Mouse (Mus musculus) MEL (cell line): Measurements from ENCODE around the gene Tmem108. TPM values are rescaled to one million over a fixed set of nuclear protein-coding genes. Genes with fewer than 3 reads are reported as not detected.

Experiments used
- DNase-seq: peaks from one replicate; pipeline ENCODE4 v3.0.0; 2011; ENCODE audit warnings: low read depth, low spot score
- H3K27ac ChIP-seq: 2 replicates; pipeline ENCODE4 v1.5.1; 2012; ENCODE audit warnings: low read depth, mild to moderate bottlenecking, control low read depth, low read length, moderate library complexity; ENCODE audit not compliant: control insufficient read depth
- H3K27me3 ChIP-seq, 2 experiments: fragments of 150-350 bp in 1 of 2; sonication (generic) in 1 of 2; 2 replicates each; pipeline ENCODE4 v1.6.1; 2012; ENCODE audit warnings: low read length in 2 of 2, mild to moderate bottlenecking in 2 of 2, improper control_type of control experiment in 1 of 2, moderate library complexity in 1 of 2; ENCODE audit not compliant: insufficient read depth in 2 of 2, control insufficient read depth in 1 of 2
- H3K36me3 ChIP-seq, 2 experiments: 2 replicates each; pipeline ENCODE4 v1.6.1; 2012 to 2014; ENCODE audit warnings: low read length in 2 of 2, improper control_type of control experiment in 1 of 2, inconsistent platforms in 1 of 2, mild to moderate bottlenecking in 1 of 2; ENCODE audit not compliant: insufficient read depth in 2 of 2, control insufficient read depth in 1 of 2
- H3K4me1 ChIP-seq, 2 experiments: fragments of 150-350 bp in 1 of 2; sonication (generic) in 1 of 2; 2 replicates each; pipeline ENCODE4 v1.6.1; 2012; ENCODE audit warnings: low read length in 2 of 2, improper control_type of control experiment in 1 of 2, mild to moderate bottlenecking in 1 of 2; ENCODE audit not compliant: insufficient read depth in 2 of 2, control insufficient read depth in 1 of 2
- H3K4me3 ChIP-seq, 2 experiments: fragments of 150-350 bp in 1 of 2; sonication (generic) in 1 of 2; 2 replicates each; pipeline ENCODE4 v1.5.1; 2012; ENCODE audit warnings: low read depth in 2 of 2, low read length in 2 of 2, mild to moderate bottlenecking in 2 of 2, moderate library complexity in 2 of 2, control low read depth in 1 of 2, improper control_type of control experiment in 1 of 2; ENCODE audit not compliant: control insufficient read depth in 1 of 2, insufficient read depth in 1 of 2
- H3K79me2 ChIP-seq: 2 replicates; pipeline ENCODE4 v1.6.1; 2012; ENCODE audit warnings: mild to moderate bottlenecking, low read length, moderate library complexity; ENCODE audit not compliant: control insufficient read depth, poor library complexity, insufficient read depth
- H3K9ac ChIP-seq: 2 replicates; pipeline ENCODE4 v1.6.1; 2012; ENCODE audit warnings: low read depth, mild to moderate bottlenecking, control low read depth, low read length, moderate library complexity; ENCODE audit not compliant: control insufficient read depth, poor library complexity, severe bottlenecking
- H3K9me3 ChIP-seq: fragments of 150-350 bp; sonication (generic); replicated peaks from 2 replicates; pipeline ENCODE4 v1.6.1; 2012; ENCODE audit warnings: mild to moderate bottlenecking, low read length, improper control_type of control experiment, moderate library complexity; ENCODE audit not compliant: insufficient read depth
- BHLHE40 ChIP-seq: IDR thresholded peaks from 2 replicates; pipeline ENCODE4 v1.6.1; 2012; ENCODE audit warnings: low read depth, mild to moderate bottlenecking, inconsistent platforms, low read length, improper control_type of control experiment, borderline replicate concordance
- CHD1 ChIP-seq: IDR thresholded peaks from 2 replicates; pipeline ENCODE4 v1.6.1; 2012; ENCODE audit warnings: low read depth, mild to moderate bottlenecking, inconsistent platforms, low read length, improper control_type of control experiment
- CTCF ChIP-seq, 3 experiments: IDR thresholded peaks in 2 of 3; conservative IDR thresholded peaks in 1 of 3; 2 replicates each; pipeline ENCODE4 v1.5.1; 2011 to 2012; ENCODE audit warnings: low read length in 3 of 3, low read depth in 2 of 3, mild to moderate bottlenecking in 2 of 3, improper control_type of control experiment in 1 of 3, inconsistent platforms in 1 of 3, mixed read lengths in 1 of 3, moderate library complexity in 1 of 3; ENCODE audit not compliant: control insufficient read depth in 1 of 3, insufficient read depth in 1 of 3, poor library complexity in 1 of 3, severe bottlenecking in 1 of 3
- E2F4 ChIP-seq: IDR thresholded peaks from 2 replicates; pipeline ENCODE4 v1.6.1; 2011; ENCODE audit warnings: low read depth, low read length, improper control_type of control experiment, borderline replicate concordance
- EP300 ChIP-seq, 2 experiments: IDR thresholded peaks; 2 replicates each; pipeline ENCODE4 v1.6.1; 2011; ENCODE audit warnings: improper control_type of control experiment in 2 of 2, low read length in 2 of 2, low read depth in 1 of 2, mild to moderate bottlenecking in 1 of 2
- ETS1 ChIP-seq: IDR thresholded peaks from 2 replicates; pipeline ENCODE4 v1.6.1; 2012; ENCODE audit warnings: low read depth, mild to moderate bottlenecking, inconsistent platforms, low read length, improper control_type of control experiment, moderate library complexity
- KAT2A ChIP-seq: conservative IDR thresholded peaks from 2 replicates; pipeline ENCODE4 v1.6.1; 2012; ENCODE audit warnings: low read depth, low read length, improper control_type of control experiment, inconsistent platforms
- MAFK ChIP-seq: IDR thresholded peaks from 2 replicates; pipeline ENCODE4 v1.6.1; 2011; ENCODE audit warnings: low read depth, mild to moderate bottlenecking, low read length, improper control_type of control experiment, borderline replicate concordance
- MEF2A ChIP-seq: IDR thresholded peaks from 2 replicates; pipeline ENCODE4 v1.6.1; 2014; ENCODE audit warnings: low read depth, mild to moderate bottlenecking, inconsistent platforms, low read length, improper control_type of control experiment; ENCODE audit not compliant: poor library complexity, insufficient replicate concordance, severe bottlenecking; ENCODE audit errors: extremely low read depth
- NELFE ChIP-seq: IDR thresholded peaks from 2 replicates; pipeline ENCODE4 v1.6.1; 2011; ENCODE audit warnings: low read depth, low read length, improper control_type of control experiment
- NRF1 ChIP-seq: IDR thresholded peaks from 2 replicates; pipeline ENCODE4 v1.6.1; 2014; ENCODE audit warnings: low read depth, mild to moderate bottlenecking, inconsistent platforms, low read length, improper control_type of control experiment, moderate library complexity; ENCODE audit not compliant: poor library complexity, insufficient read depth, severe bottlenecking
- POLR2A ChIP-seq, 2 experiments: IDR thresholded peaks; 2 replicates each; pipeline ENCODE4 v1.6.1; 2011 to 2012; ENCODE audit warnings: low read length in 2 of 2, mild to moderate bottlenecking in 2 of 2, control low read depth in 1 of 2, improper control_type of control experiment in 1 of 2, low read depth in 1 of 2, moderate library complexity in 1 of 2; ENCODE audit not compliant: control insufficient read depth in 1 of 2, insufficient read depth in 1 of 2, poor library complexity in 1 of 2
- POLR2AphosphoS2 ChIP-seq: IDR thresholded peaks from 2 replicates; pipeline ENCODE4 v1.6.1; 2011; ENCODE audit warnings: low read length, improper control_type of control experiment
- RCOR1 ChIP-seq: IDR thresholded peaks from 2 replicates; pipeline ENCODE4 v1.6.1; 2012; ENCODE audit warnings: low read depth, mild to moderate bottlenecking, inconsistent platforms, low read length, improper control_type of control experiment
- TAL1 ChIP-seq: IDR thresholded peaks from 2 replicates; pipeline ENCODE4 v1.6.1; 2012; ENCODE audit warnings: mild to moderate bottlenecking, inconsistent platforms, low read length, moderate library complexity, mixed read lengths
- USF2 ChIP-seq, 2 experiments: IDR thresholded peaks; 2 replicates each; pipeline ENCODE4 v1.6.1; 2011 to 2012; ENCODE audit warnings: improper control_type of control experiment in 2 of 2, low read length in 2 of 2, borderline replicate concordance in 1 of 2, inconsistent platforms in 1 of 2, low read depth in 1 of 2, mild to moderate bottlenecking in 1 of 2; ENCODE audit not compliant: insufficient read depth in 1 of 2
- polyA plus RNA-seq, 2 experiments: library from polyadenylated mRNA; stranded (reverse) in 1 of 2; unstranded in 1 of 2; fragments of >175 nt in 1 of 2; fragments of >200 nt in 1 of 2; gene quantifications; 2 replicates each; pipeline versions ENCODE4 v1.2.1 to v1.2.4; 2012; ENCODE audit warnings: low replicate concordance in 2 of 2, low read depth in 1 of 2; ENCODE audit not compliant: insufficient read length in 2 of 2, insufficient read depth in 1 of 2, missing spikeins in 1 of 2
- total RNA-seq: library from RNA; depleted of rRNA; stranded (reverse); fragments of 300-350 nt; gene quantifications from 2 replicates; pipeline ENCODE4 v1.2.3, GENCODE M21; 2012

The Tmem108 gene
- total and polyA plus RNA-seq, 3 experiments, result not detected

GRCm38 (mm10) chr9:103725497-103725896 lies 36.1 kb downstream of the Tmem108 start:
- Histone ChIP-seq H3K4me3 (no peak overlapping the region), H3K27me3 (no peaks in the 10 kb centered on the region)
- TF ChIP-seq E2F4 (no peak), RCOR1 (no peak), CTCF (IDR thresholded peaks at IDR 0.05 in 2 of 3, conservative IDR thresholded peaks at IDR 0.05 in 1 of 3; ENCODE audit: control insufficient read depth in 1 of 3, insufficient read depth in 1 of 3, low read depth in 2 of 3, low read length in 3 of 3, poor library complexity in 1 of 3, severe bottlenecking in 1 of 3) (no peak)

GRCm38 (mm10) chr9:103721486-103721885 lies 40.2 kb downstream of the Tmem108 start:
- Histone ChIP-seq H3K27ac (no peak overlapping the region), H3K9me3 (no peaks in the 10 kb centered on the region), H3K27me3 (no peaks in the 10 kb centered on the region), H3K36me3 (no peaks in the 10 kb centered on the region), H3K4me3 (no peak overlapping the region), H3K9ac (no peak overlapping the region), H3K79me2 (no peaks in the 10 kb centered on the region), H3K4me1 (no peaks in the 10 kb centered on the region)
- no peak for DNase-seq
- no peak for TF ChIP-seq TAL1

More at GRCm38 (mm10) chr9:103725497-103725896, 36.1 kb downstream of the Tmem108 start:
- H3K79me2 ChIP-seq, result no peaks in the 10 kb centered on the region
- no peaks in the 10 kb centered on the region for H3K36me3 ChIP-seq
- no peak overlapping the region for H3K27ac ChIP-seq
- H3K9me3 ChIP-seq, result no peaks in the 10 kb centered on the region
- no peak overlapping the region for H3K9ac ChIP-seq
- DNase-seq, result no peak
- no peaks in the 10 kb centered on the region for H3K4me1 ChIP-seq

- Histone ChIP-seq H3K36me3 (no peaks in the 10 kb centered on the region), H3K4me3 (no peak overlapping the region)
- no peak for TF ChIP-seq BHLHE40
- TF ChIP-seq USF2 (IDR thresholded peaks at IDR 0.05; ENCODE audit: borderline replicate concordance in 1 of 2, insufficient read depth in 1 of 2, low read depth in 1 of 2, low read length in 2 of 2), result no peak
- TF ChIP-seq, all 39 proteins: peak for 0
- no peak for DNase-seq
- Histone ChIP-seq H3K9ac (no peak overlapping the region), H3K27me3 (no peaks in the 10 kb centered on the region), H3K27ac (no peak overlapping the region), H3K9me3 (no peaks in the 10 kb centered on the region), H3K79me2 (no peaks in the 10 kb centered on the region), H3K4me1 (no peaks in the 10 kb centered on the region)
These were observed 40.6 kb downstream of the Tmem108 start for GRCm38 (mm10) chr9:103721081-103721480.

- H3K27ac ChIP-seq, result no peak overlapping the region
- no peak overlapping the region for H3K4me3 ChIP-seq
- H3K27me3 ChIP-seq, result no peaks in the 10 kb centered on the region
- H3K9me3 ChIP-seq, result no peaks in the 10 kb centered on the region
- H3K79me2 ChIP-seq, result no peaks in the 10 kb centered on the region
- H3K9ac ChIP-seq, result no peak overlapping the region
- DNase-seq, result no peak
- TF ChIP-seq POLR2A (IDR thresholded peaks at IDR 0.05; ENCODE audit: control insufficient read depth in 1 of 2, insufficient read depth in 1 of 2, low read depth in 1 of 2, low read length in 2 of 2, poor library complexity in 1 of 2) (no peak), MEF2A (no peak), CHD1 (no peak), EP300 (IDR thresholded peaks at IDR 0.05; ENCODE audit: low read depth in 1 of 2, low read length in 2 of 2) (no peak), NELFE (no peak), KAT2A (no peak), ETS1 (no peak), E2F4 (no peak), USF2 (IDR thresholded peaks at IDR 0.05; ENCODE audit: borderline replicate concordance in 1 of 2, insufficient read depth in 1 of 2, low read depth in 1 of 2, low read length in 2 of 2) (no peak), NRF1 (no peak), MAFK (no peak), POLR2AphosphoS2 (no peak)
- no peaks in the 10 kb centered on the region for H3K4me1 ChIP-seq
- no peaks in the 10 kb centered on the region for H3K36me3 ChIP-seq
These were observed 41.6 kb downstream of the Tmem108 start for GRCm38 (mm10) chr9:103720021-103720420.
